Mouse (Mus musculus) heart, embryonic 10.5 days (tissue): ENCODE measurements around the gene St5. TPM values are rescaled to one million over a fixed set of nuclear protein-coding genes. Genes with fewer than 3 reads are reported as not detected.

Source experiments
- DNase-seq: peaks from one replicate; pipeline ENCODE4 v3.0.0-alpha.2; 2017; ENCODE audit warnings: low spot score
- H3K27ac ChIP-seq: fragments of 300-500 bp; sonication (generic); 2 replicates; pipeline ENCODE4 v1.5.1; 2016; ENCODE audit warnings: mild to moderate bottlenecking
- H3K27me3 ChIP-seq: fragments of 300-500 bp; sonication (generic); 2 replicates; pipeline ENCODE4 v1.6.1; 2016; ENCODE audit warnings: mild to moderate bottlenecking; ENCODE audit not compliant: poor library complexity, insufficient read depth, severe bottlenecking
- H3K36me3 ChIP-seq: fragments of 300-500 bp; sonication (generic); 2 replicates; pipeline ENCODE4 v1.6.1; 2016; ENCODE audit warnings: mild to moderate bottlenecking, moderate library complexity
- H3K4me1 ChIP-seq: fragments of 300-500 bp; sonication (generic); 2 replicates; pipeline ENCODE4 v1.6.1; 2016; ENCODE audit warnings: mild to moderate bottlenecking
- H3K4me3 ChIP-seq: fragments of 300-500 bp; sonication (generic); 2 replicates; pipeline ENCODE4 v1.5.1; 2016; ENCODE audit warnings: mild to moderate bottlenecking, moderate library complexity
- H3K9me3 ChIP-seq: fragments of 300-500 bp; sonication (generic); 2 replicates; pipeline ENCODE4 v1.6.1; 2016; ENCODE audit warnings: mild to moderate bottlenecking, moderate library complexity
- WGBS: fragments of 180-500 bp; shearing (Covaris S2); methylation state at CpG from one replicate; pipeline ENCODE4 v1.1.7; 2016; 5-methylcytosine and 5-hydroxymethylcytosine counted together
- polyA plus RNA-seq: library from polyadenylated mRNA; unstranded; fragments of >200 nt; fragmentation: Nextera tagmentation; extraction: Ambion mirVana; gene quantifications from 2 replicates; pipeline ENCODE4 v1.2.1, GENCODE M21; 2016

St5 gene
- polyA plus RNA-seq, 1 experiment from 2014 or later = 39.9 TPM

DNA sequence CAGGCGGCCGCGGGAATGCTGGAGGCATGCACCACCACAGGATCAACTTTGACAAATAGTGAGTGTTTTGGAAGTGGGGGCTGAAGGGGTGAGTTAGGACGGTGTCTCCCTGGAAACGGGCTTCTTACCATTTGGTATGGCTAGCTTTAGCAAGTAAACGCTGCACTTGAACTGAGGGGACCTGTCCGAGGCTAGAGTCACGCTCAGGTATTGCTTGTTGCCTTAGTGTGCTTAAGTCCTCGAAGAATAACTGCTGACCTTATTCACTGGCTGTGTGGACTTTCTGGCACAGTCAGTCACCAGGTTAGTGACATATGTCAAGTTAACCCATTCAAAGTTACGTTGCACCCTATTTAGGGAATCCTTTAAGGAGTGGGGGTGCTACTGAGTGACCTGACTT is 183.5 kb downstream of the St5 start:
- WGBS = 6% methylated on average over 10 of the region's 10 CpGs
- Histone ChIP-seq H3K36me3 (peaks cover 48% of the 10 kb centered on the region), H3K4me3 (peak overlapping the region; percentile 95), H3K9me3 (no peaks in the 10 kb centered on the region), H3K27ac (peak overlapping the region; percentile 99), H3K27me3 (no peaks in the 10 kb centered on the region), H3K4me1 (peaks cover 21% of the 10 kb centered on the region; the same call in 1 of the 2 replicates)
- DNase-seq = no peak

DNA sequence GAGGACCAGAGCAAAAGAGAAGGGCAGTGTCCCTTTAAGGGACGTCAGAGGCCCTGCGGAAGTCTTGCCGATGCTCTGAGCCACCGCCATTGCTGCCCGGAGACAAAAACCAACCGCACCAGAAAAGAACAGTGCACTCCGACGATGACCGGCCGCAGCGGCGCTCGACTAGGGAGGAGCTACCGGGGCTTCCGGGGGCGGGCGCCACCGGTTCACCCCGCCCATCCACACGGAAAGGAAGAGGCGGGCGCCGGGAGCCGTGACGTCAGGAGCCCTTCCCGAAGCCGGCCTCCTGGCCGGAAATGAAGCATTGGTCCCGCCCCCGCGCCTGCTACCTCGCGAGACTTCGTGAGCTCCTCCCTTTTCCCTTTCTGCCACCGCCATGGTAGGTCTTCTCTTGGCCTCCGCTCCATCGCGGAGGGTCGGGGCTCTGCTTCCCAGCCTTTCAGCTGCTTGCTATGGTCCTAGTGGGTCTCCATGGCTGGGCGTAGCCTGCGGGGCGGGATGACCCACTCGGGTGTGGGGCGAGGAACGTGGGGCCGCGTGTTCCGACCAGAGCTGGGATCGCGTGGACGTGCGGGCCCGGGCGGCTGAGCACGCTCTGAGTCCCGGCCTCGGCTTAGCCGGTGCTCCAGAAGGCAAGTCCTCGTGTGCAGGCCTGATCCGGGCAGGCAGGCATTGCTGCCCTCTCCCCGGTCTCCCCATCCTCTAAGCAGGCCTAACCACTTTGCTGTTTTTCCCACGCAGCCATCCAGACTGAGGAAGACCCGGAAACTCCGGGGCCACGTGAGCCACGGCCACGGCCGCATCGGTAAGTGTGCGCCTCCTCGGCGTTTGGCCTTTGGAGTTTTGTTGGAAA is 184.3 kb downstream of the St5 start, which contains the start of gene Rpl27a:
Rpl27a (plus strand) TSS at position 310 of the 859 bp plus-strand sequence.
- H3K36me3 ChIP-seq = peaks cover 40% of the 10 kb centered on the region
- H3K27ac ChIP-seq = peak within 1 kb of the TSS; percentile 99
- peak within 1 kb of the TSS; percentile 95 for H3K4me3 ChIP-seq
- H3K9me3 ChIP-seq = no peaks in the 10 kb centered on the region
- no peaks in the 10 kb centered on the region for H3K27me3 ChIP-seq
- peak; percentile 99 for DNase-seq
- under 1% methylated on average over 71 of the region's 72 CpGs for WGBS
- peaks cover 21% of the 10 kb centered on the region; the same call in 1 of the 2 replicates for H3K4me1 ChIP-seq

DNA sequence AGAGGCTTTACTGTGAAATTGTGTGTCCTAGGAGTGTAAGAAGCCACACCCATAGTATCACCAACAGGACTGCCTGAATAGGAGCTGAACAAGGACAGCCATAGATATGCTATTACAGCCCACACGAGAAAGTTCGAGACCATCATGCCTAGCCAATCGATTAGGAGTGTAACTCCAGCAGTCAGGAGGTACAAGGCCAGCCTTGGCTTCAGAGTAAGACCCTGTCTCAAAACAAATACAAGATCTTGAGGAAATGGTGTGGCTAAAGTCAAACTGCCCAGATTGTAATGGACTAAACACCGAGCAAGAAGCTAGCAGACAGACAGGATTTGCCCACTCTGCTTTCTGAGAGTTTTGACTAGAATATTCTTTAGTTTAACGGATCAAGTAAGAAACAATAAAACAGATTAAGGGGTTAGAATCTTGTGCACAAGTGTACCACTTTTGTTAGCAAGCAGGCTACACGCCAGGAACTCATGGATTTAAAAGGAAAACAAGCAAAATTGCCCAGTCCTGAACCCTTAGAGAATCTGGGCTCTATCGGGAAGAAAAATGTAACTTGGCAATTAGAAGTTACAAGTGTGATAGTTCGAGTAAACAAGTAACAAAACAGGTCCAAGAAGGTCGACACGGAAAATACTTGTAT is 185.2 kb downstream of the St5 start:
- DNase-seq = peak; percentile 81
- WGBS = 17% methylated on average over 10 of the region's 10 CpGs
- peaks cover 31% of the 10 kb centered on the region for H3K36me3 ChIP-seq

DNA sequence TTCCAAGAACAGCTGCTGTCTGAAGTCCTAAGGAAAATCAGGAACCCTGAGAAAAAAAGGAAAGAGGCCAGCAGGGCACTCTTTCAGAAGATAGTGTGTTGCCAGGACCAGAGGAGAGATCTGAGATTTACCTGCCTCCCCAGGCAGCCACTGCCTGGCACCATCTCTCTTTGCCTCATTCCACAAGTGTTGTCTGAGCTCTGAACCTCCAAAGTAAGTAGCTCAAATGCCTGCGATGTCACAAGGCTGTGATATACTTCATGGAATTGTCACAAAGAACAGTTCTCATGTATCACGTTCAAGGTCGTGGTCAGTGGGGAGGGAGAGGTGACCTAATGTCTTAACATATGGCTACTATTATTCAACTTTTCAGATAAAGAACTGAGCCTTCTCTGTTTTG is 186.9 kb downstream of the St5 start:
- peaks cover 21% of the 10 kb centered on the region; the same call in 1 of the 2 replicates for H3K4me1 ChIP-seq

More for the DNA sequence above, 185.2 kb downstream of the St5 start:
- Histone ChIP-seq H3K4me3 (peak overlapping the region; percentile 95), H3K9me3 (no peaks in the 10 kb centered on the region), H3K27ac (peak overlapping the region; percentile 99), H3K4me1 (peaks cover 21% of the 10 kb centered on the region; the same call in 1 of the 2 replicates), H3K27me3 (no peaks in the 10 kb centered on the region)

DNA sequence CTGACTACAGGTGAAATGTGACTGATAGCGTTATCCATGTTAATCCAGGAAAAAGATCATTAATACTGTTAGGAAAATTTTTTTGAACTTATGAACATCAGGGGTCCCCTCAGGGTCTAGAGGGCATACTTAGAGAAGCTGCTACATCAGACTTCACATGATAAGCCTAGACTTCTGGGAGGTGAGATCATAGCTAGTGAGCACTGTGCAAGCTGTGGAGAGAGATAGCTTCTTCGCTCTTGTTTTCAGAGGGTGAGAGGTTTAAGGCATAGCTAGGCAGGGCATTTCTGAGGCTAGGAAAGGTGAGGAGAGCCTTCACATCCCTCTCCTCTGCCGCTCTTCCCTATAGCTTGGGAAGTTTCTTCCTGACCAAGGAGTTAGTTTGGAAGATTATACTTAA is 191.6 kb downstream of the St5 start:
- 76% methylated on average over 3 of the region's 3 CpGs for WGBS
- peaks cover 5% of the 10 kb centered on the region; the same call in 1 of the 2 replicates for H3K27me3 ChIP-seq
- no peaks in the 10 kb centered on the region for H3K9me3 ChIP-seq
- H3K4me1 ChIP-seq = peaks cover 8% of the 10 kb centered on the region
- no peak overlapping the region for H3K4me3 ChIP-seq
- H3K36me3 ChIP-seq = no peaks in the 10 kb centered on the region
- no peak overlapping the region for H3K27ac ChIP-seq
- DNase-seq = no peak

More for the DNA sequence above, 186.9 kb downstream of the St5 start:
- no peaks in the 10 kb centered on the region for H3K9me3 ChIP-seq
- peaks cover 15% of the 10 kb centered on the region for H3K36me3 ChIP-seq
- no peak for DNase-seq
- H3K27me3 ChIP-seq = no peaks in the 10 kb centered on the region
- no peak overlapping the region for H3K4me3 ChIP-seq
- 78% methylated on average over 3 of the region's 3 CpGs for WGBS
- no peak overlapping the region for H3K27ac ChIP-seq

DNA sequence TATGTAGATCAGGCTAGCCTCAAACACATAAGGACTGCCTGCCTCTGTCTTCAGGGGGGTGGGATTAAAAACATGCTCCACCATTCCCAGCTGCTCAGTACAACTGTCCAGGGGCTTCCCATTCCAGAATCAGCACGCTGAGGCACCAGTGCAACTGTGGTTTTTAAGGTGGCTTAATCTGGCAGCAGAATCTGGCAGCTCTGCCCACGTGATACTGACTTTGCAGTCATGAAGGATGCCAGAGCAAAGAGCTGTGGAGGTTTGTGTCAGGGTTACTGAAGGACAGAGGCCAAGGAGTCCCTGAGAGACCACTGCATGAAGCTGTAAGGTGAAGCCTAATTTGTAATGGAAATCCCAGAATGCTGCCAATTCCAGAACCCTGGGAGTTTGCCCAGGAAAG is 192.6 kb downstream of the St5 start:
- peaks cover 5% of the 10 kb centered on the region; the same call in 1 of the 2 replicates for H3K27me3 ChIP-seq
- H3K9me3 ChIP-seq = no peaks in the 10 kb centered on the region
- no peak for DNase-seq
- 60% methylated on average over 2 of the region's 2 CpGs for WGBS
- no peak overlapping the region for H3K4me3 ChIP-seq
- H3K36me3 ChIP-seq = no peaks in the 10 kb centered on the region
- no peak overlapping the region for H3K27ac ChIP-seq
- H3K4me1 ChIP-seq = peaks cover 8% of the 10 kb centered on the region

DNA sequence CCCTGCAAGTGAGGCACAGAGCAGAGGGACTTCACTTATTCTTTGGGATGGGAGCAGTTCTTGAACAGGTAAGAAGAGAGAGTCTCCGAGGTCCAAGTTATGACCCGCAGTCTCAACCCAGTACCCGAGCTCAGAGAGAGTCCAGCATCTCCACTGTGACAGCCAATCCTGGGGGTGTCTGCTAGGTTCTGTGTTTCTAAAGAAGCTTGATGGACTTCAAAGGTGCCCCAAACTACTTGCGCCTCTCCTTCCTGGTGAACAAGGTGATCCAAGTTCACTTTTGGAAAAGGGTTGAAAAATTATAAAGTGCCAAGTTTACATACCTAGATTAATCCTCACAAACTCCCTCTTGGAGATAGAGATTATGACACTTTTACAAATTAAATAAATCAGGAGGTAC is 195.4 kb downstream of the St5 start, which contains the start of gene Trim66:
Trim66 (minus strand) TSS at position 101 of the 400 bp plus-strand sequence.
- 82% methylated on average over 4 of the region's 4 CpGs for WGBS
- peaks cover 8% of the 10 kb centered on the region for H3K4me1 ChIP-seq
- no peaks in the 10 kb centered on the region for H3K36me3 ChIP-seq
- no peak within 1 kb of the TSS for H3K27ac ChIP-seq
- H3K27me3 ChIP-seq = peaks cover 5% of the 10 kb centered on the region; the same call in 1 of the 2 replicates
- H3K4me3 ChIP-seq = peak within 1 kb of the TSS; percentile 18; the same call in 1 of the 2 replicates
- no peak for DNase-seq
- H3K9me3 ChIP-seq = no peaks in the 10 kb centered on the region

DNA sequence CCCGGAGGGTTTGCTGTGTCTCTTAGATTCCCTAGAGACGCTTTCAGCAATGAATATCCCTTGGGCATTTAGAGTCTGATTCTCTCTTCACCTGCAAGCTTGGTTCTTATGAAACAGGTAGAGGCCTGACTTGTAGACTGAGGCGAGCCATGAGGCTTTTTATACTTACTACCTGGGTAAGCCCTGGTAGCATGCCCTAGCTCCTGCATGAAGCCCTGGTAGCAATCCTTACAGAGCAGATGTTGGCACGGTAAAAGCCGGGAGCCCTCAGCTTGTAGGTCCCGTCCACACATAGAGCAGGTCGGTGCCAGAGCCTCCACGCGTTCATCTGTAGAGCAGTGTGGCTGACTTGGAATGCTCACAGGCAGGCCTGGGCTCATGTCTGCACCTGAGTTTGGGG is 195.8 kb downstream of the St5 start:
- 38% methylated on average over 9 of the region's 9 CpGs for WGBS
- H3K4me1 ChIP-seq = peaks cover 8% of the 10 kb centered on the region
- H3K36me3 ChIP-seq = no peaks in the 10 kb centered on the region
- no peaks in the 10 kb centered on the region for H3K9me3 ChIP-seq
- no peak for DNase-seq
- H3K27ac ChIP-seq = no peak overlapping the region
- H3K27me3 ChIP-seq = peaks cover 5% of the 10 kb centered on the region; the same call in 1 of the 2 replicates
- H3K4me3 ChIP-seq = no peak overlapping the region

DNA sequence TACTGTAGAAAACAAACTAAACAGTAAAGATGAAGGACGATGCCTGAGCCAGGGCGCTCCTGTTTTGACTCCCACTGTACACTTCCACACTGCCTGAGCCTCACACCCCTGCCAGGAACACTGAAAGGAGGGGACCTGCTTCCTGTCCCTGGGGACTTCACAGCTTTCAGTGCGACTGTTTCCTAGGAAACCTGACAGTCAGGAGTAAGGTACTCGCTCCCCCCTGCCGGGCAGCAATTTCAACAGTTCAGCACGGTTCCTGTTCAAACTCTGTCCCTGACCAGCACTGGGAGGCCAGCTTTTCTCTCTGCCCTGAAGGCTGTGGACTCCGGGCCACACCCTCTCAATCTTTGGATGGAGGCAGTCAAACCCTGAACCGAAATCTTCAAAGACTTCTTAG is 196.3 kb downstream of the St5 start:
- H3K27ac ChIP-seq = no peak overlapping the region
- H3K36me3 ChIP-seq = no peaks in the 10 kb centered on the region
- H3K9me3 ChIP-seq = no peaks in the 10 kb centered on the region
- WGBS = 4% methylated on average over 8 of the region's 8 CpGs
- H3K27me3 ChIP-seq = peaks cover 5% of the 10 kb centered on the region; the same call in 1 of the 2 replicates
- no peak for DNase-seq
- peak overlapping the region; percentile 18; the same call in 1 of the 2 replicates for H3K4me3 ChIP-seq
- peaks cover 8% of the 10 kb centered on the region for H3K4me1 ChIP-seq

DNA sequence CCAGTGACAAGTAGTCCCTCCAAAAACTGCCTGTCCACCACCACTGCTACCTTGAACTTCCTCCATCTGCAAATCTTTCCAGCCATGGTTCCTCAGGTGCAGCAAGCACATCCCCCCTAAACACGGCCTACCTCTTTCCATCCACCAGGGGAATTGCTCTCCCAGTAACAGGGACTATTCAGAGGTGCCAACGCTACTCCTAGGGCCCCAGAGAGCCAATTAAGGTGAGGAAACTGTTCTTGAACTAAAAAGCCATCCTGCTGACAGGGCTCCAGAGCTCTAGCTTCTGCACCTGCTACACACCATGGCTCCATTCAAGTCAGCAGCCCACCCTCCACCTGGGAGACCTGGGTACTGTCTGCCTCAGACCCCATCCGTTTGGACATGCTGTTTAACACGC is 205.9 kb downstream of the St5 start:
- Histone ChIP-seq H3K4me3 (no peak overlapping the region), H3K9me3 (no peaks in the 10 kb centered on the region), H3K36me3 (no peaks in the 10 kb centered on the region), H3K27me3 (peaks cover 31% of the 10 kb centered on the region), H3K4me1 (peaks cover 6% of the 10 kb centered on the region), H3K27ac (no peak overlapping the region)
- DNase-seq = no peak
- 60% methylated on average over 4 of the region's 4 CpGs for WGBS

DNA sequence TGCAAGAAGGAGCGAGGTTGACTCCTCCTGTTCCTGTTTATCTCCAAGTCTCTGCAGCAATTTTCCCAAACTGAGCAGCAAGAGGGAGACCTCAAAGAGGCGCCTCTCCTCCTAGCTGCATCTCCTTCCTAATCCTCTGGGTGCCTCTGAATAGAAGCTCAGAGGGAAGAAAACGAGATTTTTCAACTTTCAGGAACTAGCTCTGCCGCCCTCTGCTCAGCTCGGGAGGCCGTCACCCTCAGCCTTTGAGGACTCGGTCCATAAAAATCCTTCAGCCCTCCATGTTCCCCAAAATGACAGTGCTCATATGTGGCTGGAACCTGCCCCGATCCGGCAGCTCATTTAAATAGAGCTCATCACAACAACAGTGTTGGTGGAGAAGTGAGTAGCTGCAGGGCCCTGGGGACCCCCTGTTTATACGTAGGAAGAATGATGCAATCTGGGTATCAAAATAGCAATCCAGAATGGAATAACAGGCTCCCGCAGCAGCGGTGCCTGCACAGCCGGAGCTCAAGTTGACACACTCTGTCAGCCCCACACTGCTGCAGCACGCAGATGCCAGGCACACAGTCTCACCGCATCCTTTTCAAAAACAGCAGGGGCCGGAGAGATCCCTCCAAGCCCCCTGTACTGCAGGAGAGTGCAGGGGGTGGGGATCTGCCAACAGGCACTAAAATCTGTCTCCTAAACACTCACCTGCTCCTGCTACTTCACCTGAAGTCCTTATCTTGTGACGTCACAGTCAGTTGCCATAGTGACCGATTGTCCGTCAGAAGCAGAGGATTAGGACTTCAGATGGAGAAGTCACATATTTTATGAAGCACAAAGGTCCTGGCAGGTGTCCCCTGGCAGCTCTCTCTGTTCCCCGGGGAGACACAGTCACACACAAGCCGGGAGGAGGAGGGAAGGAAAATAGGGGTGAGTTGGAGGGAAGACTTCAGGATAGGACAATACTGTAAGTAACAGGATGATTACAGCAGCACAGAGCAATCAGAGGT is 209.8 kb downstream of the St5 start:
- whole genome bisulfite sequencing = 15% methylated on average over 21 of the region's 21 CpGs
- Histone ChIP-seq H3K9me3 (no peaks in the 10 kb centered on the region), H3K27me3 (peaks cover 43% of the 10 kb centered on the region), H3K4me3 (peak overlapping the region; percentile 36), H3K27ac (no peak overlapping the region), H3K36me3 (no peaks in the 10 kb centered on the region), H3K4me1 (peaks cover 6% of the 10 kb centered on the region)
- no peak for DNase-seq
